Mouse (Mus musculus) midbrain, postnatal 0 days (tissue): ENCODE data around the gene Xpo6. TPM values are rescaled to one million over a fixed set of nuclear protein-coding genes. Genes with fewer than 3 reads are reported as not detected.

Source experiments
- ATAC-seq: fragments of 200-750 bp; cut with Nextera tagmentation; 2 replicates; pipeline ENCODE4 v1.8.0; 2017; ENCODE audit warnings: moderate number of reproducible peaks, mild to moderate bottlenecking, moderate TSS enrichment, moderate library complexity; ENCODE audit not compliant: low FRiP score
- DNase-seq: peaks from one replicate; pipeline ENCODE4 v3.0.0-alpha.2; 2015; ENCODE audit warnings: low spot score
- H3K27ac ChIP-seq: fragments of 300-500 bp; sonication (generic); 2 replicates; pipeline ENCODE4 v1.5.1; 2014; ENCODE audit warnings: low read depth, mild to moderate bottlenecking, low read length, mixed read lengths
- H3K27me3 ChIP-seq: fragments of 300-500 bp; sonication (generic); 2 replicates; pipeline ENCODE4 v1.6.1; 2014; ENCODE audit warnings: low read length, control low read depth, mixed read lengths; ENCODE audit not compliant: insufficient read depth
- H3K36me3 ChIP-seq: fragments of 300-500 bp; sonication (generic); 2 replicates; pipeline ENCODE4 v1.6.1; 2014; ENCODE audit warnings: low read length, control low read depth, mixed read lengths; ENCODE audit not compliant: insufficient read depth
- H3K4me1 ChIP-seq: fragments of 300-500 bp; sonication (generic); 2 replicates; pipeline ENCODE4 v1.6.1; 2014; ENCODE audit warnings: mild to moderate bottlenecking, control low read depth, antibody characterized with exemption, low read length, mixed read lengths; ENCODE audit not compliant: insufficient read depth
- H3K4me2 ChIP-seq: fragments of 300-500 bp; sonication (generic); 2 replicates; pipeline ENCODE4 v1.6.1; 2014; ENCODE audit warnings: low read depth, mild to moderate bottlenecking, low read length, mixed read lengths; ENCODE audit not compliant: poor library complexity, severe bottlenecking
- H3K4me3 ChIP-seq: fragments of 300-500 bp; sonication (generic); 2 replicates; pipeline ENCODE4 v1.5.1; 2014; ENCODE audit warnings: low read depth, mild to moderate bottlenecking, low read length, moderate library complexity
- H3K9ac ChIP-seq: fragments of 300-500 bp; sonication (generic); replicated peaks from 2 replicates; pipeline ENCODE4 v1.6.1; 2014; ENCODE audit warnings: mild to moderate bottlenecking, low read length, moderate library complexity, mixed read lengths; ENCODE audit not compliant: poor library complexity, severe bottlenecking
- H3K9me3 ChIP-seq: fragments of 300-500 bp; sonication (generic); 2 replicates; pipeline ENCODE4 v1.6.1; 2016; ENCODE audit warnings: low read length, control low read depth
- CTCF ChIP-seq: IDR thresholded peaks from 2 replicates; pipeline ENCODE4 v1.5.1; 2016; ENCODE audit warnings: antibody characterized with exemption, mild to moderate bottlenecking
- WGBS: fragments of 180-500 bp; shearing (Covaris S2); extraction: QIAGEN DNeasy Blood & Tissue Kit; methylation state at CpG from one replicate; pipeline ENCODE4 v1.1.7; 2014; 5-methylcytosine and 5-hydroxymethylcytosine counted together
- polyA plus RNA-seq: library from polyadenylated mRNA; unstranded; fragments of >200 nt; fragmentation: Nextera tagmentation; extraction: Ambion mirVana; gene quantifications from 2 replicates; pipeline ENCODE4 v1.2.1, GENCODE M21; 2015
- total RNA-seq: library from RNA; depleted of rRNA; stranded (reverse); fragments of >200 nt; gene quantifications from 2 replicates; pipeline ENCODE4 v1.2.3, GENCODE M21; 2014

Gene Xpo6
- total and polyA plus RNA-seq, 2 experiments from 2014 or later: 46.9 to 157 TPM

- no peak overlapping the region for H3K4me2 ChIP-seq
- no peaks in the 10 kb centered on the region for H3K9me3 ChIP-seq
- no peak overlapping the region for H3K9ac ChIP-seq
- ATAC-seq: no peak
- no peaks in the 10 kb centered on the region for H3K36me3 ChIP-seq
- TF ChIP-seq CTCF: no peak
- WGBS: 95% methylated on average over 1 of the region's 1 CpGs
- DNase-seq: no peak
- no peaks in the 10 kb centered on the region for H3K27me3 ChIP-seq
- H3K4me1 ChIP-seq: no peaks in the 10 kb centered on the region
- no peak overlapping the region for H3K27ac ChIP-seq
- no peak overlapping the region for H3K4me3 ChIP-seq
Measured at GRCm38 (mm10) chr7:126189517-126189916, 10.8 kb downstream of the Xpo6 start.

GRCm38 (mm10) chr7:126185999-126186398 is 14.3 kb downstream of the Xpo6 start:
- H3K9me3 ChIP-seq: no peaks in the 10 kb centered on the region
- TF ChIP-seq CTCF: no peak
- no peak for ATAC-seq

GRCm38 (mm10) chr7:126183583-126183982 is 16.7 kb downstream of the Xpo6 start:
- no peak overlapping the region for H3K4me3 ChIP-seq
- 0 out of 2 replicates have a peak, but pooled peaks cover 5% of the 10 kb centered on the region for H3K4me1 ChIP-seq
- no peaks in the 10 kb centered on the region for H3K36me3 ChIP-seq
- DNase-seq (no peak), ATAC-seq (no peak)
- H3K9ac ChIP-seq: no peak overlapping the region
- H3K27me3 ChIP-seq: no peaks in the 10 kb centered on the region
- no peak overlapping the region for H3K4me2 ChIP-seq
- no peak overlapping the region for H3K27ac ChIP-seq
- no peaks in the 10 kb centered on the region for H3K9me3 ChIP-seq
- WGBS: 72% methylated on average over 1 of the region's 1 CpGs
- TF ChIP-seq CTCF: no peak

More at GRCm38 (mm10) chr7:126185999-126186398, 14.3 kb downstream of the Xpo6 start:
- 0 out of 2 replicates have a peak, but pooled peaks cover 3% of the 10 kb centered on the region for H3K4me1 ChIP-seq
- no peaks in the 10 kb centered on the region for H3K27me3 ChIP-seq
- H3K9ac ChIP-seq: no peak overlapping the region
- no peak for DNase-seq
- H3K4me2 ChIP-seq: no peak overlapping the region
- no peak overlapping the region for H3K4me3 ChIP-seq
- no peak overlapping the region for H3K27ac ChIP-seq
- H3K36me3 ChIP-seq: no peaks in the 10 kb centered on the region

- no peak overlapping the region for H3K9ac ChIP-seq
- H3K36me3 ChIP-seq: no peaks in the 10 kb centered on the region
- H3K4me1 ChIP-seq: 0 out of 2 replicates have a peak, but pooled peaks cover 5% of the 10 kb centered on the region
- ATAC-seq (no peak), DNase-seq (no peak)
- H3K4me3 ChIP-seq: no peak overlapping the region
- no peaks in the 10 kb centered on the region for H3K9me3 ChIP-seq
- TF ChIP-seq CTCF: no peak
- H3K27ac ChIP-seq: no peak overlapping the region
- H3K4me2 ChIP-seq: no peak overlapping the region
- no peaks in the 10 kb centered on the region for H3K27me3 ChIP-seq
Measured at GRCm38 (mm10) chr7:126181487-126181886, 18.8 kb downstream of the Xpo6 start.

- H3K4me1 ChIP-seq: 0 out of 2 replicates have a peak, but pooled peaks cover 5% of the 10 kb centered on the region
- H3K4me3 ChIP-seq: no peak overlapping the region
- DNase-seq: no peak
- TF ChIP-seq CTCF: no peak
- WGBS: 89% methylated on average over 3 of the region's 3 CpGs
- ATAC-seq: no peak
- H3K9me3 ChIP-seq: no peaks in the 10 kb centered on the region
- H3K9ac ChIP-seq: no peak overlapping the region
- H3K36me3 ChIP-seq: no peaks in the 10 kb centered on the region
- no peak overlapping the region for H3K4me2 ChIP-seq
- H3K27ac ChIP-seq: no peak overlapping the region
- H3K27me3 ChIP-seq: no peaks in the 10 kb centered on the region
Measured at GRCm38 (mm10) chr7:126180956-126181355, 19.3 kb downstream of the Xpo6 start.

GRCm38 (mm10) chr7:126178804-126179203 is 21.5 kb downstream of the Xpo6 start:
- Histone ChIP-seq H3K9ac (no peak overlapping the region), H3K4me2 (no peak overlapping the region), H3K9me3 (no peaks in the 10 kb centered on the region), H3K27ac (no peak overlapping the region), H3K4me3 (no peak overlapping the region), H3K36me3 (no peaks in the 10 kb centered on the region), H3K4me1 (0 out of 2 replicates have a peak, but pooled peaks cover 5% of the 10 kb centered on the region), H3K27me3 (no peaks in the 10 kb centered on the region)
- ATAC-seq: no peak
- no peak for DNase-seq
- TF ChIP-seq CTCF: no peak
